Mouse (Mus musculus): Measurements from ENCODE around the gene Kif1c.
"Not testable (repeated sequence)": the region's sequence is repeated elsewhere in the genome, so short reads cannot be mapped to it uniquely, and the experiment has no call there.

DNA sequence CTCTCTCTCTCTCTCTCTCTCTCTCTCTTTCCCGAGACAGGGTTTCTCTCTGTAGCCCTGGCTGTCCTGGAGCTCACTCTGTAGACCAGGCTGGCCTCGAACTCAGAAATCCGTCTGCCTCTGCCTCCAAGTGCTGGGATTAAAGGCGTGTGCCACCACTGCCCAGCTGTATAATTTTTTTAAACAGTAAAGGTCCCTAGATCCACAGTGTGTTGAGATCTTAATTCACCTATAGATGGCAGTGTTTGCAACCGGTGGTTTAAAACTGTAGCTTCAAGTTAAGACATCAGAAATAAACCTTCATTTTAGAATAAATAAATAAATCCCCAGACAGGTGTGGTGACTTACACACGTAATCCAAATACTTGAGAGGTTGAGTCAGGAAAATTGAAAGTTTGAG, 77.7 kb downstream of the Kif1c start:
- not testable (repeated sequence) for TF ChIP-seq POLR2A (IDR thresholded peaks at IDR 0.05; ENCODE audit: low read depth, low read length)
- TF ChIP-seq CTCF (IDR thresholded peaks at IDR 0.05; ENCODE audit: extremely low read depth, insufficient read length, insufficient replicate concordance, low read depth, low read length) = peak; percentile 19; the same call in 1 of the 2 replicates

All from small intestine, adult 2 months (tissue).